Mouse (Mus musculus): Measurements from ENCODE around the gene Pbx1.
A peak's percentile ranks its signal among the peaks of the same experiment; 100 is the strongest.

The Pbx1 gene

GRCm38 (mm10) chr1:168341368-168341767 is 90.7 kb downstream of the Pbx1 start:
- DNase-seq, result no peak

DNA sequence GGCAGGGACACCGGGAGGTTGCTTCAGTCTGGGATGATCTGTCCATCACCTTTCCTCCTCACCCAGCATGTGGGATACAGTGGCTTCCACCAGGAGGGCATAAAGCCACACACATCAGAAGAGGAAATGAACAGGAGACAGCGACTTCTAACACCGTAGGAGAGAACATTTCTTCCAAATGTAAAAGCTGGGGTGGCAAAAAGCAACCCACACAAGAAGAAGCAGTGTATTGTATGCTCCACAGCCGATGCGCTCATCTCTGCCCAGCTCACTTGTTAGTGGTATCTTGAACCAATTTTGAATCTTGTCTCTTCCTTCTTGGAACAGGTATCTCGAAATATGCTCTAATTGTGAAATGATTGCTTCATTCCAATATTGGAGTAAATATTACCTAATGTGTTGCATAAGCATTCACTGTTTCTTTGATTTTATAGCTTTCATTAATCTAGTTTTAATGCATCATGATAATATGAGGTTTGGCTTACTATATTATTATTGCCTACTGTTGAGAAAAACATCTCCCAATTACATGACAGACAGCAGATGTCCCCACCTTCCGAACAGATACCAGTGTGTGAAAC is 95.7 kb downstream of the Pbx1 start:
- DNase-seq, result no peak

DNA sequence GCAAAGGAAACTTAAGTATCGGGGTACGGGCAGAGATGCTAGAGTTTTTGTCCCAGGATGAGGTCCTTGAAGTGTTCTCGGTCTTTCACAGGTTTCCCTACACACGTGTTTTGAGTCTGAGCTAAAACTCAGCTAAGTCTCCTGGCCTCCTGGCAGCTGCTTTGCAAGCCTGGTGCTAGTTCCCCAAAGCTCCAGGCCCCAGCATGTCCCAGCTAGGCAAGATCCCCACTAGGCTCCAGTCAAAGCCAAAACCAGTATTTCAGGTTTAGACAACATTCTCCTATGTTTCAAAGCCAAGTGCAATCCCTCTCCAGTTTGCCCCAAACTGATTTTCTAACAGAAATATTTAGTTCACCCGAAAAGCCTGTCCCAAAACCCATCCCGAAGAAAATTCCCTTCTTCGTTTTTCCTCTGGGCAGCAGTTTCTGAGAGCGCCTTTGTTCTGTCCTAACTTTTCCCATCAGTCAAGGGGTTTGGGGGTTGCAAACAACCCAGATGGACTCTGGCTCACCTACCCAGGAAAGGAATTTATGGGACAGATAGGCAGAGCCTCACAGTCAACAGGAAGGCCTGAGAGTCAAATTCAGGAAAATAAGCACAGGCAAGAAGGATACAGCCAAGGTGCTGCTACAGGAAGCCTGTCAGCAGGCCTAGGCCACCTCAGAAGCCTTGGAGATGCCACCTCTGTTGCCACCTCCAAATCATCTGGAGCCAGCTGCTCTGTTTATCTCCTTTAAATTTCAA is 97.1 kb downstream of the Pbx1 start:
- DNase-seq, result no peak

GRCm38 (mm10) chr1:168332056-168332455 is 100.0 kb downstream of the Pbx1 start:
- DNase-seq, result no peak

GRCm38 (mm10) chr1:168328236-168328605 is 103.8 kb downstream of the Pbx1 start:
- DNase-seq, result no peak

DNA sequence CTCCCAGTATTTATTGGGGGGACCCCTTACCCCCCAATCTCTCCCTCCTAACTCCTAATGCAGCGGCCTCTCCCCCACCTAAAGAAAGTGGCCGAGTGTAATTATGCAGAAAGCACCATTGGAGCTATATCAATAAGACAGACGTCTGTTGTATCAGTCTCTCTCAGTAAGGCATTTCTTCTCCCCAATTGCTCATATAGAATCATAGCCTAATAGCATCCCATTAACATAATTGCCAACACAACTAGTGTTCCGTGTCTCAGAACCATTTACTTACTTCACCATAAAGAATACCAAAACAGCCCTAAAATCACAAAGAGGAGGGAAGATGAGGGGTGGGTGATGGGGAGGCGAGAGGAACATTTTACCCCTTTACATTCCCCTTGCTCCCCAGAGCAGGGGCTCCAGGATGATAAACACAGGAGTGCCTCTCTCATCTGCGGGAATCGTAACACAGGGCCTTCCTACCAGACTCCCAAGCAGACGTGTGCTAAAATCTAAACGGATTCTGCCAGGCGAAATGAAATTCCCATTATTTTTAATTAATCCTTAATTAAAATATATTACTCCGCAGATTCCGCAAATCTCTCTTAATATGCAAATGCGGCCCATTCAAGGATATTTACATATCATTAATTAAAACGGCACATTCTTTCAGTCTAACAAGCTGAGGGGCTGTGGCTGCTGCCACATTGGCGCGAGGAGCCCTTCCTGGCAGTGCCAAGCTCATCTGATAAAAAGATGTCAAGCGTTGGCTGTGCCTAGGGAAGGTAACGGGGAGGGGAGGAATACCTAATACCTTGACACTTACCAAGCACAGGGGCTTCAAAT is 104.5 kb downstream of the Pbx1 start:
- DNase-seq, result no peak

GRCm38 (mm10) chr1:168325786-168326185 is 106.3 kb downstream of the Pbx1 start:
- DNase-seq, result no peak

DNA sequence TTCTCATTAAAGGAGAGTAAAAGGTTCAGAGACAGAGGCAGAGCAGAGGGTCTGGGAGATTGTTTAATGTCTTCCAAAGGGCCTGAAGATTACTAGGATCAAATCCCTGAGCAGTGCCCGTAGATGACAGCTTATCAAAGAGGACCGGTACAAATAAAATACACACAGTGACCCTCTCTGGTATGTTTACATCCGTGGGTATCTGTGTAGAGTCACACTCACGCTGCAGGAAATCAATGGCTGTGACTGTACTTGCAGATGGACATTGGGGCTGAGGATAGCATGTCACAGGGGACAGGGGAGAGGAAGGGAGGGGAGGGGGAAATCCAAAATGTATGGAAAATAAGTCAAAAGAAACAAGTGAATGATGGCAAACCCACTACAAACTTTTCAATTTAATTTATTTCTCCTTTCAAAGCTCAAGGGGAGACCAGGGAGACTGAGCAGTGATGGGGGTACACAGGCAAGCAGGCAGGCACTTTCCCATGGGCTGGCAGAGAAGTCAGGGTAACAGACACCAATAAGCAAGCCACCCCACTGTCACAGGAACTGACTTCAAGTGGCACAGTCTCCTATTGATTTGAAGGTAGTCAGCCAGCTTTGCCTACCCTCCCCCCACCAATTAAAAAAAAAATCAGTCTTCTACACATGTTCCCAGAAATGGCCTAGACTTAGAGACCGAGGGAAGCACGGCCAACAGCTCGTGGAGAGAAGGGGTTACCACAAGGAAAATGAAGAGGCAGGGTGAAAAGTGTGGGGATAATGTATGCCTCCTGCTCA is 107.6 kb downstream of the Pbx1 start:
- no peak for DNase-seq

DNA sequence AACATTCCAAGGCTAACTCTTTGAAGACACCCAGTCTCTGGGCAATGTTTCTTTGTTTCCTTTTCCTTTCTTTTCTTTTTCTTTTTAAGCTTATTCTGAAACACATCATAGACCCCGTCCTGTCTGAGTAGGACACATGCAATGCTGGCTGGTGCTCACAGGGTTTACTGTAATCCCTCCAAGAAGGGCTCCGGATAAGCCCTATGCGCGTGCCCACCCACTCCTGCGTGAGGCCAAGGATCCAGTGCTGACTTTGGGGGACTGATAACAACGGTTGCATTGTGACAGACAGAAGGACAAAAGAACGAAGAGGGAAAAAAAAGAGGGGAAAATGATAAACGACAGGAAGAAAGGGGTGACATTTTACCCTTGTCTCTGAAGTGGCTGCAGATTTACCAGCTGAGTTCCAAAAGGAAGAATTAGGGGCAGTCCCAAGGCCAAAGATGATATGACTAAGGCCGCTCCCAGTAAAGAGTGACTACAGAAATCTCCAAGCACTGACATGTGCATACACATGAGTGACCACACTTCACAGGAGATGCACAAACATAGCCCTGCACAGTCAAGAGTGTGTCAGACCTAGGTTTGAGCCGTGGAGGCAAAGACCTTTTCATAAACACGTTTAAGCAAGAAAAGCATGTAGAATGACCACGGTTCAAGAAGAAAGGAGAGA is 108.5 kb downstream of the Pbx1 start:
- no peak for DNase-seq

- DNase-seq, result peak; percentile 56
Measured at GRCm38 (mm10) chr1:168322892-168323291, 109.2 kb downstream of the Pbx1 start.

- DNase-seq, result no peak
Measured at GRCm38 (mm10) chr1:168319695-168320094, 112.4 kb downstream of the Pbx1 start.

DNA sequence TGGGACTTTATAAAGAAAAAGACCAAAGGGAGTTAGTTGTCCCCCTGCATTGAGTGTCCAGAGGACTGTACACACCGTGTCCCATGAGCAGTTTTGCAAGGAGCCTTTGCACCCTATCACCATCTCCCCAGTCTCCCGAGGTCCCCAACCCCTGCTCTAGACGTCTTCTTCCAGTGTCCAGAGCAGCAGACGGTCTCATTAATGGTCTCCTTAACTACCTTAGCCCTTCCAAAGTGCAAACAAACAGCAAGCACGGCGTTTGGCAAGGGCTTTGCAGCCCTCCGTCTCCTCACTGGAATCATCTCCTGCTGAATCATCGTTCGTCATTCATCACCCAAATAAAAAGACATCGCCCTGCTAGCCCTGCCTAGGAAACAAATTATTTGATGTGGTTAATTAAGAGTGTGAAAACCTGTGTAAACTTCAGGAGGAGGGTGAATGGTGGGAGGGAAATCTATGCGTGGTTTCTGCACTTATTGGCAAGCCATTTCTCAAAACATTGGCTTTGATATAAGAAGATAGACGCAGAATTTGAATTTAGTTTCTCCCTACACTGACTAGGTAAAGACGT is 113.1 kb downstream of the Pbx1 start:
- no peak for DNase-seq

- no peak for DNase-seq
Measured at GRCm38 (mm10) chr1:168313772-168314171, 118.3 kb downstream of the Pbx1 start.

DNA sequence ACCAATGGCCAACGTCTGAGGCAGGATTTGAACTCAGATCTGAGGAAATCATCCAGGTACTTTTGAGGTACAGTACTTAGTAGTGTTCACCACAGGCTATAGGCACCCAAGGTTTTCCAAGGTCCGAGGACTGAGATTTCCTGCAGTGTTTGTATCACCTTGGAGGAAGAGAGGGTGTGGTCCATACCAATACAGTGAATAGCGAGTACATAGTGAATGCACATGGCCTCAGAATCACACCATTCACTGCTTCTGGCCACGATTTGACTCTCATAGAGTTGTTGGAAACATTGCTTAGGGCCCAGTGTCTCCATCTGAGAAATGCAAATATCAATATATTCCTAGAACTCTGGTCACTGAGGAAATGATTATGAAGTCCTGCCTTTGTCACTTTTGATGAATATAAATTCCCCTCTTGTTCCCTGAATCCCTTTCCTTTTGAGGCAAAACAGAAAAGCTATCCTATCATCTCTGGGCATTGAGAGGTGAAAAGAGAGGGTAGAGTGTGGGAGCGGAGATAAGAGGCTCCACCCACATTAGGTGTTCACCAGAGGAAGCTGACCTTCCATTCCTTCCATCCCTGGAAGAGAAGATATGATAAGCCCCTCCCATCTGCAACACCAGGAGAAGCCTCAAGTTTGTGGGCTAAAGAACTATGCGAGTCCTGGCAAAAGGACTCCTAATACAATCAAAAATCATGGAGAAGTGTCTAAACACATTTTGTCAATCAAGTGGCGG is 119.2 kb downstream of the Pbx1 start:
- no peak for DNase-seq

- no peak for DNase-seq
Measured at GRCm38 (mm10) chr1:168309101-168309521, 123.0 kb downstream of the Pbx1 start.

DNA sequence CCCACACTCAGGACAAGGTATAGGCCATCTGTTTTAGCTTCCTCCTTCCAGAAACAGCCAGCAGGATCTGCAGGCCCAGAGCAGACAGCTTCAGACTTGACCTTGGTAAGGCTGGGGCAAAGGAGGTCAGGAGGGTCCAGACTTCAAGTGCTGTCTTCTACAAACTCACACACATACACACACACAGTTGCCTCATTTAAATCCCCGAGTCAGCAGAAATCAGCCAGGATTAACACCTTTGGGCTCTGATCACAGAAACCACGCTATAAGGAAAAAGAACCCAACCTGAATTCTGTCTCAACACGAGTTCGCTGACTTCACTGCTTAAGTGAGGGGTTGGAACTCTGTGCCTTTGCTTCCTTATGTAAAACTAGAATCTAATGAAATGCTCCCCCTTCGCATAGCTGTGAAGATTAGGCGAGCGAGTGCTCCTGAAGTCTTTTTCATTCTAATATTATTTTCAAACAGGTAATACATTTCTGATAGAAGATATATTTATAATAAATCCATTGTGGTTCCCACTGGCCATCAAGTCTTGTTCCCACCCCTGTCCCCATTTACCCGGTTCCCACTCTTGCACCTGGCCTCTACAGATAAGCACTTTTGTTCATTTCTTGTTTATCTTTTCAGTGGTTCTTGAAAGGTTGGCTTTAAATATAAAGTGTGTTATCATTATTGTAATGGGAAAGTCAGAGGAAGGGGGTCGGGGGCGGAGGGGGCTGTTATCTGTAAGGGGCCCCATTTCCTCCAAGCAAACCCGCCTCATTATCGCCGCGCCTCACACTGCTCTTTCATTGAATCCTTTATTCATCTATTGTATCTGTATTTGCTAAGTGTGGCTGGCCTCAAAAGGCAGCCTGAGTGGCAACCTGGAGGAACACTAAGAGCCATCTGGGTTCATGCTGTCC is 124.5 kb downstream of the Pbx1 start:
- no peak for DNase-seq

DNA sequence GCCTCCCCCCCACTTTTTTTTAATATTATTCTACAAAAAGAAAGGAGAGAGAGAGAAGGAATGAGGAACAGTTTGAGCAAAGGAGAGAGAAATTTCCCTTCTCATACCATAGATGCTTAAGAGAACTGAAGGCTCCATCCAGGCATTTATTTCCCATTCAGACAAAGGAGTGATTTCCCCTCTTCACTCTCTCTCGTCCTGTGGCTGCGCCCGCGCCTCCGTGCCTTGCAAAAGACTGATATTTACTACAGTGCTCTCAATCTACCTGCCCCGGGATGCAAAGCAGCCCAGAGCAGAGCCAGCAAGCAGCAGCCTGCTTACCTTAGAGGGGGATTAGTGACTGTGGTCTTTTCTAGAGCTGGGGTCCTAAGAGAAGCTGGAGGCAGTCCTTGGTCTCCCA is 131.6 kb downstream of the Pbx1 start:
- DNase-seq, result no peak

GRCm38 (mm10) chr1:168299928-168300365 is 132.1 kb downstream of the Pbx1 start:
- no peak for DNase-seq

DNA sequence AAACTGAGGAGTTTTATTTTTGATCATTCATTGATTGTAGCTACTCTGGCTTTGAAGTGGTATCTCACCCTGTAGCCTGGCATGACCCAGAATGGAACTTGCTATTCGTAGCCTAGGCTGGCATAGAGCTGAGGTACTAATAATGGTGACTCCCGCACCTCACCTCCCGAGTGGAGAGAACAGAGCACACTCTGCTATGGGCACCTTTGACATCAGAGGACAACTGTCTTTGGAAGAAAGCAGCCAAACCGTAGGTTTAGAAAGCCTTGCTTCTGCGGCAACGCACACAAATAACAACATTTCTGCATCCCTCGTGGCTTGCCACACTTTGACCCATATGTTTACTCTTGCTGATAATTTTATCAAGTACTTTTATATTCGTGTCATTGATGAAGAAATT is 132.9 kb downstream of the Pbx1 start:
- no peak for DNase-seq

DNA sequence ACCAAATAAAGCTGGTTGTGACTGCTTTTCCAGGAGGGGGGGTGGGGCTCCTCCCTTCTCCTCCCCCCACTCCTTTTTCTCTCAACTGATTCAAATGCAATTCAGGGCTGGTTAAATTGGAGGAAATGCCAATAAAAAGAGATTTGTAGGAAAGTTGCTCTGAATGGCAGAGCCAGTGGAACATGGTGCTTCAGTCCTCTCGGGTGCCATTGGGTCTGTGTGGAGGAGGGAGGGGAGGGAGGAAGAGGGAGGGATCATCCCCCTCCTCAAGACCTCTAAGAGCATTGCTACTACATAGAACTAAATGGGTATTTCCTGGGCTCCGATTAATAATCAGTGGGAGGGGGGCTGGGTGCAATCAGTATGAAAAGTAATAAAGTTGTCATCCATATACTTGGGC is 135.8 kb downstream of the Pbx1 start:
- DNase-seq, result no peak
